Mouse (Mus musculus) hematopoietic stem cell, adult 5-6 weeks (primary cell): ENCODE data around the gene Kirrel3. TPM values are rescaled to one million over a fixed set of nuclear protein-coding genes. Genes with fewer than 3 reads are reported as not detected.

ENCODE experiments used
- ATAC-seq, 2 experiments: fragments of 125-278 bp in 1 of 2; replicated peaks in 1 of 2; 2 replicates each; pipeline ENCODE4 v1.8.0; 2016 to 2017; ENCODE audit warnings: inconsistent platforms in 2 of 2, mild to moderate bottlenecking in 2 of 2, moderate number of reproducible peaks in 2 of 2, low read depth in 1 of 2, moderate TSS enrichment in 1 of 2; ENCODE audit not compliant: low FRiP score in 2 of 2, poor library complexity in 2 of 2, severe bottlenecking in 2 of 2, insufficient read depth in 1 of 2, low TSS enrichment in 1 of 2
- total RNA-seq: library from RNA; stranded (forward); fragments of 172-1452, 232-1000 nt; gene quantifications from 2 replicates; pipeline ENCODE4 v1.2.3, GENCODE M21; 2017

Kirrel3 gene
- total RNA-seq, 1 experiment from 2014 or later = 0.20 TPM

GRCm38 (mm10) chr9:34489760-34490159, 4.1 kb downstream of the Kirrel3 start:
- no peak for ATAC-seq

- no peak for ATAC-seq
Measured at GRCm38 (mm10) chr9:34492121-34492520, 6.4 kb downstream of the Kirrel3 start.

GRCm38 (mm10) chr9:34493571-34493970, 7.9 kb downstream of the Kirrel3 start:
- no peak for ATAC-seq

GRCm38 (mm10) chr9:34498126-34498525, 12.4 kb downstream of the Kirrel3 start:
- no peak for ATAC-seq

GRCm38 (mm10) chr9:34498651-34499050, 13.0 kb downstream of the Kirrel3 start:
- ATAC-seq = peak; percentile 83 to 84

GRCm38 (mm10) chr9:34507164-34507563, 21.5 kb downstream of the Kirrel3 start:
- no peak for ATAC-seq

- no peak for ATAC-seq
Measured at GRCm38 (mm10) chr9:34518861-34519260, 33.2 kb downstream of the Kirrel3 start.

GRCm38 (mm10) chr9:34520234-34520950, 34.7 kb downstream of the Kirrel3 start:
- no peak for ATAC-seq

GRCm38 (mm10) chr9:34525695-34526094, 40.0 kb downstream of the Kirrel3 start:
- ATAC-seq = no peak

GRCm38 (mm10) chr9:34538591-34539335, 53.1 kb downstream of the Kirrel3 start:
- ATAC-seq = no peak

- no peak for ATAC-seq
Measured at GRCm38 (mm10) chr9:34541908-34542307, 56.2 kb downstream of the Kirrel3 start.

GRCm38 (mm10) chr9:34555699-34556098, 70.0 kb downstream of the Kirrel3 start:
- no peak for ATAC-seq

- ATAC-seq = no peak
Measured at GRCm38 (mm10) chr9:34557846-34558245, 72.2 kb downstream of the Kirrel3 start.

GRCm38 (mm10) chr9:34558291-34558899, 72.7 kb downstream of the Kirrel3 start:
- no peak for ATAC-seq

- ATAC-seq = no peak
Measured at GRCm38 (mm10) chr9:34559102-34559501, 73.4 kb downstream of the Kirrel3 start.

- ATAC-seq = no peak
Measured at GRCm38 (mm10) chr9:34561281-34561680, 75.6 kb downstream of the Kirrel3 start.

- no peak for ATAC-seq
Measured at GRCm38 (mm10) chr9:34562437-34563000, 76.8 kb downstream of the Kirrel3 start.

GRCm38 (mm10) chr9:34573906-34574305, 88.2 kb downstream of the Kirrel3 start:
- no peak for ATAC-seq
